Mouse (Mus musculus) erythroblast, embryonic 14.5 days (primary cell): ENCODE data around the gene Kcnv2. TPM values are rescaled to one million over a fixed set of nuclear protein-coding genes. Genes with fewer than 3 reads are reported as not detected.

Experiments used
- H3K27me3 ChIP-seq: 2 replicates; pipeline ENCODE4 v1.6.1; 2012; ENCODE audit warnings: inconsistent platforms; ENCODE audit not compliant: control insufficient read depth
- H3K36me3 ChIP-seq: 2 replicates; pipeline ENCODE4 v1.6.1; 2012; ENCODE audit warnings: mild to moderate bottlenecking, inconsistent platforms; ENCODE audit not compliant: control insufficient read depth
- H3K4me1 ChIP-seq: 2 replicates; pipeline ENCODE4 v1.6.1; 2012; ENCODE audit warnings: inconsistent platforms; ENCODE audit not compliant: control insufficient read depth
- H3K4me3 ChIP-seq: replicated peaks from 2 replicates; pipeline ENCODE3; 2012; ENCODE audit warnings: moderate library complexity, mild to moderate bottlenecking, inconsistent platforms
- H3K9me3 ChIP-seq: 2 replicates; pipeline ENCODE4 v1.6.1; 2012; ENCODE audit warnings: low read length, inconsistent platforms, mixed read lengths; ENCODE audit not compliant: control insufficient read depth
- GATA1 ChIP-seq: IDR thresholded peaks from 2 replicates; pipeline ENCODE4 v1.6.1; 2012; ENCODE audit warnings: low read length, inconsistent platforms, mixed read lengths
- TAL1 ChIP-seq: IDR thresholded peaks from 3 replicates; pipeline ENCODE4 v1.6.1; 2012; ENCODE audit warnings: low read length, inconsistent platforms, mixed read lengths
- polyA plus RNA-seq: library from polyadenylated mRNA; stranded (reverse); fragments of >175 nt; gene quantifications from 2 replicates; pipeline ENCODE4 v1.2.3, GENCODE M21; 2012

The Kcnv2 gene
- polyA plus RNA-seq: not detected in 2 replicates

- no peak for TF ChIP-seq GATA1
- TF ChIP-seq TAL1: no peak
- no peaks in the 10 kb centered on the region for H3K27me3 ChIP-seq
- H3K9me3 ChIP-seq: peaks cover 10% of the 10 kb centered on the region
- H3K4me1 ChIP-seq: no peaks in the 10 kb centered on the region
- H3K36me3 ChIP-seq: no peaks in the 10 kb centered on the region
- no peak within 1 kb of the TSS for H3K4me3 ChIP-seq
Observed at GRCm38 (mm10) chr19:27322281-27322680, at the start of gene Kcnv2. Kcnv2 (plus strand) TSS chr19:27322588.

GRCm38 (mm10) chr19:27273385-27273784, 49.0 kb upstream of the Kcnv2 start:
- no peak for TF ChIP-seq GATA1
- TF ChIP-seq TAL1: no peak
- Histone ChIP-seq H3K36me3 (no peaks in the 10 kb centered on the region), H3K4me3 (no peak overlapping the region), H3K4me1 (no peaks in the 10 kb centered on the region), H3K27me3 (no peaks in the 10 kb centered on the region), H3K9me3 (no peaks in the 10 kb centered on the region)

GRCm38 (mm10) chr19:27274382-27274781, 48.0 kb upstream of the Kcnv2 start:
- H3K4me1 ChIP-seq: no peaks in the 10 kb centered on the region
- TF ChIP-seq TAL1 (no peak), GATA1 (no peak)
- no peaks in the 10 kb centered on the region for H3K9me3 ChIP-seq
- H3K36me3 ChIP-seq: no peaks in the 10 kb centered on the region
- no peak overlapping the region for H3K4me3 ChIP-seq
- H3K27me3 ChIP-seq: no peaks in the 10 kb centered on the region

GRCm38 (mm10) chr19:27279174-27279573, 43.2 kb upstream of the Kcnv2 start:
- Histone ChIP-seq H3K9me3 (no peaks in the 10 kb centered on the region), H3K27me3 (no peaks in the 10 kb centered on the region), H3K36me3 (no peaks in the 10 kb centered on the region), H3K4me1 (no peaks in the 10 kb centered on the region), H3K4me3 (no peak overlapping the region)
- TF ChIP-seq TAL1: no peak
- TF ChIP-seq GATA1: no peak

GRCm38 (mm10) chr19:27310039-27310438, 12.3 kb upstream of the Kcnv2 start:
- no peaks in the 10 kb centered on the region for H3K36me3 ChIP-seq
- H3K9me3 ChIP-seq: no peaks in the 10 kb centered on the region
- H3K4me1 ChIP-seq: no peaks in the 10 kb centered on the region
- H3K27me3 ChIP-seq: no peaks in the 10 kb centered on the region
- no peak overlapping the region for H3K4me3 ChIP-seq
- no peak for TF ChIP-seq GATA1
- TF ChIP-seq TAL1: no peak

GRCm38 (mm10) chr19:27311311-27311710, 11.1 kb upstream of the Kcnv2 start:
- H3K36me3 ChIP-seq: no peaks in the 10 kb centered on the region
- no peak overlapping the region for H3K4me3 ChIP-seq
- H3K9me3 ChIP-seq: no peaks in the 10 kb centered on the region
- TF ChIP-seq GATA1 (no peak), TAL1 (no peak)
- H3K27me3 ChIP-seq: no peaks in the 10 kb centered on the region
- H3K4me1 ChIP-seq: no peaks in the 10 kb centered on the region

GRCm38 (mm10) chr19:27312266-27313079, 9.9 kb upstream of the Kcnv2 start:
- Histone ChIP-seq H3K27me3 (no peaks in the 10 kb centered on the region), H3K36me3 (no peaks in the 10 kb centered on the region), H3K9me3 (no peaks in the 10 kb centered on the region), H3K4me3 (no peak overlapping the region), H3K4me1 (no peaks in the 10 kb centered on the region)
- TF ChIP-seq GATA1: no peak
- no peak for TF ChIP-seq TAL1

GRCm38 (mm10) chr19:27313080-27313413, 9.3 kb upstream of the Kcnv2 start:
- H3K36me3 ChIP-seq: no peaks in the 10 kb centered on the region
- no peaks in the 10 kb centered on the region for H3K27me3 ChIP-seq
- no peak for TF ChIP-seq GATA1

GRCm38 (mm10) chr19:27316313-27317258, 5.8 kb upstream of the Kcnv2 start:
- no peaks in the 10 kb centered on the region for H3K36me3 ChIP-seq
- TF ChIP-seq GATA1: no peak
- no peak for TF ChIP-seq TAL1
- H3K9me3 ChIP-seq: no peaks in the 10 kb centered on the region
- no peaks in the 10 kb centered on the region for H3K27me3 ChIP-seq
- no peaks in the 10 kb centered on the region for H3K4me1 ChIP-seq
- no peak overlapping the region for H3K4me3 ChIP-seq

More at GRCm38 (mm10) chr19:27313080-27313413, 9.3 kb upstream of the Kcnv2 start:
- Histone ChIP-seq H3K9me3 (no peaks in the 10 kb centered on the region), H3K4me1 (no peaks in the 10 kb centered on the region), H3K4me3 (no peak overlapping the region)
